Mouse (Mus musculus) embryonic facial prominence, embryonic 12.5 days (tissue): ENCODE results near the gene Spata33. TPM values are rescaled to one million over a fixed set of nuclear protein-coding genes. Genes with fewer than 3 reads are reported as not detected.
A peak's percentile ranks its signal among the peaks of the same experiment; 100 is the strongest.

Experiments
- ATAC-seq: fragments of 200-750 bp; cut with Nextera tagmentation; 2 replicates; pipeline ENCODE4 v1.8.0; 2017; ENCODE audit not compliant: insufficient number of reproducible peaks, insufficient read depth, low FRiP score, low TSS enrichment
- H3K27ac ChIP-seq: fragments of 300-500 bp; sonication (generic); 2 replicates; pipeline ENCODE4 v1.5.1; 2016; ENCODE audit warnings: mild to moderate bottlenecking
- H3K27me3 ChIP-seq: fragments of 300-500 bp; sonication (generic); 2 replicates; pipeline ENCODE4 v1.6.1; 2016; ENCODE audit warnings: mild to moderate bottlenecking, moderate library complexity
- H3K36me3 ChIP-seq: fragments of 300-500 bp; sonication (generic); 2 replicates; pipeline ENCODE4 v1.6.1; 2016; ENCODE audit warnings: mild to moderate bottlenecking
- H3K4me1 ChIP-seq: fragments of 300-500 bp; sonication (generic); 2 replicates; pipeline ENCODE4 v1.6.1; 2016
- H3K4me2 ChIP-seq: fragments of 300-500 bp; sonication (generic); replicated peaks from 2 replicates; pipeline ENCODE4 v1.6.1; 2016; ENCODE audit warnings: mild to moderate bottlenecking, moderate library complexity
- H3K4me3 ChIP-seq: fragments of 300-500 bp; sonication (generic); 2 replicates; pipeline ENCODE4 v1.5.1; 2016; ENCODE audit warnings: mild to moderate bottlenecking
- H3K9ac ChIP-seq: fragments of 300-500 bp; sonication (generic); 2 replicates; pipeline ENCODE4 v1.6.1; 2016; ENCODE audit warnings: mild to moderate bottlenecking, moderate library complexity
- H3K9me3 ChIP-seq: fragments of 300-500 bp; sonication (generic); 2 replicates; pipeline ENCODE4 v1.6.1; 2016; ENCODE audit warnings: mild to moderate bottlenecking, moderate library complexity
- WGBS: fragments of 180-500 bp; shearing (Covaris S2); methylation state at CpG from one replicate; pipeline ENCODE4 v1.1.7; 2016; 5-methylcytosine and 5-hydroxymethylcytosine counted together
- polyA plus RNA-seq: library from polyadenylated mRNA; unstranded; fragments of >200 nt; fragmentation: Nextera tagmentation; extraction: Ambion mirVana; gene quantifications from 2 replicates; pipeline ENCODE4 v1.2.1, GENCODE M21; 2016

Spata33 gene
- polyA plus RNA-seq, 1 experiment from 2014 or later = 5.9 TPM

DNA sequence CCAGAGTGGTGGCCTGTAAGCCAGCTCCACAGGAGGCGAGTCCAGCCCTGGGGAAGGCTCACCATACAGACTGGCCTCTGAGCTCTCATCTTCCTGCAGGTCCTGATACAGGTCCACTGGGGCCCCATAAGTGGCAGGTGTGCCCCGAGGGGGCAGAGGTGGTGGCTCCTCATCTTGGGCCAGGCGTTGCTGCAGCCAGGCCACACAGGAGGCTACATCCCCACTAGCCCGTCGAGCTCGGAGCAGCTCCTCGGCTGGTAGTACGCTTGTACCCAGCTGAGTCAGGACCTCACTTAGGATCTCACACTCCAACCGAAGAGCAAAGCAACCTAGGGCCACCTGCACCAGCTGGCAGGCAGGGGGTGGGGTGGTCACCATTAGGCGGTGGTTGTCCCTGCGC lies 21.1 kb downstream of the Spata33 start:
- 74% methylated on average over 11 of the region's 11 CpGs for WGBS
- no peak overlapping the region for H3K4me2 ChIP-seq
- peaks cover 10% of the 10 kb centered on the region for H3K36me3 ChIP-seq
- peaks cover 40% of the 10 kb centered on the region for H3K27me3 ChIP-seq
- H3K4me1 ChIP-seq = peaks cover 15% of the 10 kb centered on the region
- H3K9me3 ChIP-seq = no peaks in the 10 kb centered on the region
- no peak overlapping the region for H3K9ac ChIP-seq
- H3K27ac ChIP-seq = no peak overlapping the region
- ATAC-seq = no peak
- H3K4me3 ChIP-seq = no peak overlapping the region

DNA sequence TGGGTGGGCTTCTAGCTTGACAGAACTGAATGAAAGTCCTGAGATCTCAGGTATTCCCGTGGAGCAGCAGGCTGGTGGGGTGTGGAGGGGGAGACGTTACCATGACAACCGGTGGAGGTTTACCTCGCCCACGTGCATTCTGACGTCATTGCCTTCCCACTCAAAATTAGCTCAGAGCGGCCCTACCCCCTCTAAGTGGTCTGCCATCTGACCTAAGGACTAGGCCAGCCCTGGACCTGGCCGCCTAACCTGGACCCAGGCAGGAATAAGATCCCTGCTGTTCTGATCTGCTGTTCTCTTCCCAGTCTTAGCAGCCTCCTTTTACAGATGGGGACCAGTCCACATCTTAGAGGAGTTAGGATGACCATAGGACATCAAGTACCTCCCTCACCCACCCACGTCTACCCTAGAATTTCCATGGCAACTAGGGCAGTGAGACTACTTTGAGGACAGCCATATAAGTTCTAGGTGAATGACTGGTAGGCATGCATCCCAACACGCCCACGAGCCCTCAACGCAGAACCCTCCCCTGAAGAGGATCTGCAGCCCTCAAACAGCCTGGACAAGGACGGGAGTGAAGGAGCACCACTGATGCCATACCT lies 22.4 kb downstream of the Spata33 start:
- Histone ChIP-seq H3K36me3 (peaks cover 1% of the 10 kb centered on the region; the same call in 1 of the 2 replicates), H3K4me3 (peak overlapping the region; percentile 45), H3K27ac (no peak overlapping the region), H3K4me1 (peaks cover 15% of the 10 kb centered on the region), H3K27me3 (peaks cover 40% of the 10 kb centered on the region), H3K9me3 (no peaks in the 10 kb centered on the region), H3K4me2 (peak overlapping the region; percentile 88), H3K9ac (peak overlapping the region; percentile 49; the same call in 1 of the 2 replicates)
- ATAC-seq = no peak
- WGBS = 31% methylated on average over 13 of the region's 13 CpGs

DNA sequence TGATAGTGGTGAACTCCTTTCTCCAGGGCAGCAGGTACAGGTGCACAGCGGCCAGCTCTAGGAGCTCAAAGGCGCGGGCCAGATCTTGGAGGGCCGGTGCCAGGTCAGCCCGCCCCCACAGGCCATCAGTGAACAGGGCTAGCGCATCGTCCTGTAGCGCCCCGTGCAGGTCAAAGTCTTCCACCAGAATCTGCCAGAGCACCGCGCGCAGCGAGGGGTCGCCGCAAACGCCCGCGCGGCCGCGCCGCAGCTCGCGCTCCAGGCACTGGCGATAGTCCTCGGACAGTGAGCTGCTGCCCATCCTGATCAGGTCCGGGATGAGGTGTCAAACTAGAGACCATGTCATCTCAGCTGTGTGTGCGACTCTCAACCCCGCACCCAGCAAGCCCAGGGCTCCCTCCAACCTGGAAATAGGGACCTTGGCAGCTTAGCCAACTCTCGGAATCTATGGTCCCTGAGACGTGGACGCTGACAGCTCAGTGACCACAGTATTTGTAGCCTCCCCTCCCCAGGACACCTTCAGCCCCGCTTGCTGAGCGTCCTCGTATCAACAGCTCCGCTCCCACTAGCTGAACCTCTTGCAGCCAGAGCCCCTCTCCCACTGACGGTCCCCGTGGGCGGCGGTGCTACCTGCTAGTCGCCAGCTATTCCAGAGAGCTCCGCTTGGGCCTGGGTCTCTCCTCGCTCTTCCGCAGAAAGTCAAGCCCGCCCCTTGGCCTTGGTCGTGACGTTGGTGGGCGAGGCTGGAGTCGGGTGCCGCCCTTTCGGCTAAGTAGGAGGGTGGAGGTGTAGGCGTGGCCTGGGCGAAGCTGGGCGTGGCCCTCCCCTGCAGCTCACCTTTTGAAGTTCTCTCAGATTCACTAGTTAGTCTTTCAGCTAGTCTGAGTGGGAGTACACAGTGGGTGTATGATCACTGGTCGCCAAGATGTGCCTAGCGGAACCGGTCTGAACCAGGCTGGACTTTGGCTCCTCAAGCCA lies 23.2 kb downstream of the Spata33 start, which contains the start of gene Spata2l:
Gene Spata2l, minus strand, starts transcription at position 714 of the 978 bp plus-strand sequence.
- Histone ChIP-seq H3K36me3 (no peaks in the 10 kb centered on the region; the same call in 1 of the 2 replicates), H3K27ac (no peak within 1 kb of the TSS), H3K27me3 (peaks cover 40% of the 10 kb centered on the region), H3K4me1 (peaks cover 15% of the 10 kb centered on the region), H3K4me3 (peak within 1 kb of the TSS; percentile 45), H3K9me3 (no peaks in the 10 kb centered on the region), H3K4me2 (peak within 1 kb of the TSS; percentile 88), H3K9ac (peak within 1 kb of the TSS; percentile 49)
- WGBS = 2% methylated on average over 57 of the region's 57 CpGs
- ATAC-seq = peak; percentile 70

DNA sequence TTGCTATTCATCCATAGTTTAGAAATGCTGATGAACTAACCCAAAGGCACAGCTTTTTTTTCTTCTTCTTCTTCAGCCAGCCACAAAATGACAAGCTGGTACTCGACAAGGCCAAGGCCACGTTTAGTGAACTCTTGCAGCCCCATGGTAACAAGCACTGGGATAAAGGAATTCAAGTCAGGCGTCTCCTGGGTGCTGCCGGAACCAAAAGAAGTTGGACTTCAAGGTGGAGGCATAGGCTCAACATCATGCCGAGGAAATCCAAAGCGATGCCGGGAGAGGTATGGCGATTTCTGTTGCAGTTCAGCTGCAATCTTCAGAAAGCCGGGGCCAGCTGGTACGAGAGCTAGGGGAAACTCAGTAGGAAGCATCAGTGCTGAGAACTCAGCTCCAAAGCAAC lies 26.8 kb downstream of the Spata33 start:
- 90% methylated on average over 10 of the region's 10 CpGs for WGBS
- no peaks in the 10 kb centered on the region for H3K9me3 ChIP-seq
- no peak for ATAC-seq
- H3K4me1 ChIP-seq = peaks cover 15% of the 10 kb centered on the region
- H3K27ac ChIP-seq = no peak overlapping the region
- no peak overlapping the region for H3K9ac ChIP-seq
- H3K27me3 ChIP-seq = peaks cover 18% of the 10 kb centered on the region
- peaks cover 26% of the 10 kb centered on the region for H3K36me3 ChIP-seq
- no peak overlapping the region for H3K4me3 ChIP-seq
- no peak overlapping the region for H3K4me2 ChIP-seq

DNA sequence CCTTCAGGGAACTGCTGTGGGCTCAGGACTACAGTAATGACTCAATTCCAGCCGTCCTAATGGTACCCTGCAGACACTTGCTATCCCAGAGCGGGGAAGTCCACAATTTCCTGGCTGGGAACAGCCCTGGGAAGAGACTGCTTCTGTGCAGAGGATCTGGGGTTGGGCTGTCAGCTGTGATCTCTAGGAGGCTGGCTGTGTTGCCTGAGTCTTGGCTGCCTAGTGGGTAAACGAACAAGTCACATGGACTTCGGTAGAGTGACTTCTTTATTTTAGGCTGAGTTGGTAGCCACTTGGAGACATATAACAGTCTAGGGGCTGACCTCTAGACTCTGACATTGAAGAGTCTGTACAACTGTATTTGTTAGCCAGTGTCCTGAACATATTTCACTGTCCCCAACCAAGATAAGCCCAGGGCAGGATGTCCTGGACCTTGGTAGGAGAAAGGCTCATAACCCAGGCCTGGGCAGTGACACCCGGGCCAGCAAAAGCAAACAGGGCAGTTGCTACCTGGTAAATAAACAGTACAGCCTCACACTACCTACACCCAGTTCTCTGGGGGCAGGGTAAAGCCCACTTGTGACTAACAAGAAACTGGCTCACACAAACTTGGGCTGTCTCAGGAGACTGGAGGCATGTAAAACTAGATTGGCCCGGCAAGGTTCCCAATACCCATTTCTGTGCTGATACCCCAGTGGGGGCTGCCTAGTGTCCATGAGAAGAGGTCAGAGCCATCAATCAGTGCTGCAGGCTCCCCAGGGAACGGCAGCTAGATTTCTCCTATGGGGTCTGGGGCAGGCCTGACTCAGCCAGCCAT lies 29.7 kb downstream of the Spata33 start:
- H3K9ac ChIP-seq = no peak overlapping the region
- H3K9me3 ChIP-seq = no peaks in the 10 kb centered on the region
- H3K27ac ChIP-seq = no peak overlapping the region
- whole genome bisulfite sequencing = 86% methylated on average over 7 of the region's 7 CpGs
- no peaks in the 10 kb centered on the region for H3K27me3 ChIP-seq
- H3K4me2 ChIP-seq = no peak overlapping the region
- no peak overlapping the region for H3K4me3 ChIP-seq
- no peaks in the 10 kb centered on the region for H3K4me1 ChIP-seq
- ATAC-seq = 0 out of 2 replicates have a peak, but pooled peaks have one; percentile 28
- H3K36me3 ChIP-seq = peaks cover 55% of the 10 kb centered on the region

DNA sequence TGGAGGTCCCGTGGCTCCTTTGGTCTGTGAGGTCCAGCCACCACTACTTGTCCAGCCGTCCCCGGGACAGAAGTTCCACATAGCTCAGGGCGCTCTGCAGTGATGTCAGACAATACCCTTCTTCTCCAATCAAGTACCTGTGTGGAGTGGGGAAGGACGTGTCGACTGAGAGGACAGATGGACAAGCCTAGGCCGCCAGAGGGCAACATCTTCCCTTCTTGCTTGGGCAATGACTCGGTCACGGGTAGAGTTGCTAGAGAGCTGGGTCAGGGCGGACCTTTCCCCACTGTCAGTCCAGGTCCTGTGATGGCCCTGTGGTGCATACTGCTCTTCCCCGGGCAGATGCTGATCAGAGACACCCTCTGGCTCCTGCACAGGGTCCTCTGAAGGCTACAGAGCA lies 30.4 kb downstream of the Spata33 start:
- H3K27ac ChIP-seq = no peak overlapping the region
- H3K27me3 ChIP-seq = no peaks in the 10 kb centered on the region
- no peak overlapping the region for H3K4me3 ChIP-seq
- ATAC-seq = 0 out of 2 replicates have a peak, but pooled peaks have one; percentile 37
- no peak overlapping the region for H3K4me2 ChIP-seq
- peaks cover 62% of the 10 kb centered on the region for H3K36me3 ChIP-seq
- H3K9me3 ChIP-seq = no peaks in the 10 kb centered on the region
- no peaks in the 10 kb centered on the region for H3K4me1 ChIP-seq
- H3K9ac ChIP-seq = no peak overlapping the region
- 65% methylated on average over 11 of the region's 11 CpGs for WGBS

DNA sequence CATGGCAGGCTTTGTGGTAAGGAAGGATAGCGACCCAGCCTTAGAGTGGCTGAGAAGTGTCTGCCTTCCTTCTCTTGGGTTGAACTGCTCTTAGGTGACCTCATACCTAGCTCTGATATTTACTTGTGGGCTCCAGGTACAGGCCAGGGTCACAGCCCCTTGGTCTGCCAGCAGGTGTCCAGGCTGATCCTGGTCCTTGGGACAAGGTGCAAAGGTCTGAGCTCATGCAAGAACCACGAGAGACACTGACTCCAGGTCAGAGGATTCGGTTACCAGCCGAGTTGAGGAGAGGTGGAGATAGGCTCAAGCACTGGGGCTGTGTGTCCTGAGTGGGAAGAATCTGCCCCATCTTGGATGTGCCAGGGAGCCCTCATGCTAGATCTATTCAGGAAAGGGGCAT lies 31.8 kb downstream of the Spata33 start:
- Histone ChIP-seq H3K4me3 (no peak overlapping the region), H3K9ac (no peak overlapping the region), H3K27me3 (no peaks in the 10 kb centered on the region), H3K27ac (no peak overlapping the region), H3K9me3 (no peaks in the 10 kb centered on the region), H3K36me3 (peaks cover 74% of the 10 kb centered on the region), H3K4me2 (no peak overlapping the region), H3K4me1 (no peaks in the 10 kb centered on the region)
- ATAC-seq = no peak
- 86% methylated on average over 4 of the region's 4 CpGs for WGBS

DNA sequence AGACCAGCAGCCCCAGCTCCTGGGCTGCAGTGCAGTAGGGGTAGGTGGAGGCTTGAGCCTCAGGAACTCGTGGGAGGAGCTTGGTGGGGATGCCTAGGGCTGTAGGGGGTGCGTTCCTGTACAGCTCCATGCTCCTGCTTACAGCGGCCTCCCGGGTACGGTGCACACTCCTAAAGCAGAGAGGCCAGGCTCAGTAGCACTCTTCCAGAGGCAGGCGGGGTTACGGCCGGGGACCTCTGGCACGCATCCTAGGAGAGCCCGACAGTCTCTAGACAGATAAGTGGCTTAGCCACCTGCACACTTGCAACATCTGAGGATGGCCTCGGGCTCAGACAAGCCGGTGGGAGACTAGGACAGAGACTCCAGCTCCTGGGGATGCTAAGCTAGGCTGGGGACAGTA lies 32.9 kb downstream of the Spata33 start:
- no peak overlapping the region for H3K4me2 ChIP-seq
- no peak overlapping the region for H3K27ac ChIP-seq
- no peak overlapping the region for H3K9ac ChIP-seq
- no peaks in the 10 kb centered on the region for H3K27me3 ChIP-seq
- H3K36me3 ChIP-seq = peaks cover 86% of the 10 kb centered on the region
- 93% methylated on average over 12 of the region's 12 CpGs for WGBS
- H3K9me3 ChIP-seq = no peaks in the 10 kb centered on the region
- no peaks in the 10 kb centered on the region for H3K4me1 ChIP-seq
- ATAC-seq = no peak
- H3K4me3 ChIP-seq = no peak overlapping the region

DNA sequence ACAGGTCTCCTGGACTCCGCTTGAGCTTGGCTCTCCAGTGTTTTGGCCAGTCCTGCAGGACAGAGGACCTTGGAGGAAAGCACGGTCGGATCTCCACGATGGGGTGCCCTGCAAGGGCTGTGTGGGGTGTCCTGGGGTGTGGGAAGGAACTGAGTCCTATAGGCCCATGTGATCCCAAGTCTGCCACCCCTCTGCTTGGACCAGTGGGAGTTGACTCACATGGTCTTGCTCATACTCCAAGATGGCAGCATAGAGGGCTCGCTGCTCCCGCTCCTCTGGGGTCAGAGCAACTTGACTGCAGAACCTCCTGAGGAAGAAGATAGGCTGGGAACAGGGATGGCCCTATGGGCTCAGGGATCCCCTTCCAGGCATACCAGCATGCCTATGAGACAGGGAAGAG lies 35.1 kb downstream of the Spata33 start:
- Histone ChIP-seq H3K9me3 (no peaks in the 10 kb centered on the region), H3K9ac (no peak overlapping the region), H3K36me3 (peaks cover 83% of the 10 kb centered on the region), H3K4me1 (peaks cover 6% of the 10 kb centered on the region), H3K4me2 (no peak overlapping the region), H3K27me3 (no peaks in the 10 kb centered on the region), H3K27ac (no peak overlapping the region), H3K4me3 (no peak overlapping the region)
- 94% methylated on average over 6 of the region's 6 CpGs for WGBS
- ATAC-seq = no peak

DNA sequence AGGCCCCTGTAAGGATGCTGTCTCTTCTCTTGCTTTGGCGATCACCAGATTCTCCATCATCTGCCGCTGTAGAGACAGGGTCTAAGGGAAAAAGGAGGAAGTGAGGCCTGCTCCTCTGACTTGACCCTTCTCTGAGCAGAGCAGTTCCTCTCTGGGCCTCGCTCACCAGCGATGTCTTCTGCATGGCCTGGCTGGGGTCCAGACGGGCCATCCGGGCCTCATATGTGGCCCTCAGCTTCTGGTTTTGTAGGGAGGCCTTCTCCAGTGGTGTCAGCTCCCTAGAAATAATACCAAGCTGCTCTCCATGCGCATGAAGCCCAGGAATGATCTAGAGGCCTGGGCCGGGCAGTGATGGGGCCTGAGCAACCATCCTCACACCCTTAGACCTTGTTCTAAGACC lies 36.0 kb downstream of the Spata33 start:
- Histone ChIP-seq H3K4me3 (no peak overlapping the region), H3K27me3 (no peaks in the 10 kb centered on the region), H3K9me3 (no peaks in the 10 kb centered on the region), H3K4me1 (peaks cover 13% of the 10 kb centered on the region), H3K9ac (no peak overlapping the region), H3K4me2 (no peak overlapping the region), H3K36me3 (peaks cover 76% of the 10 kb centered on the region), H3K27ac (no peak overlapping the region)
- ATAC-seq = no peak
- 95% methylated on average over 8 of the region's 8 CpGs for WGBS

DNA sequence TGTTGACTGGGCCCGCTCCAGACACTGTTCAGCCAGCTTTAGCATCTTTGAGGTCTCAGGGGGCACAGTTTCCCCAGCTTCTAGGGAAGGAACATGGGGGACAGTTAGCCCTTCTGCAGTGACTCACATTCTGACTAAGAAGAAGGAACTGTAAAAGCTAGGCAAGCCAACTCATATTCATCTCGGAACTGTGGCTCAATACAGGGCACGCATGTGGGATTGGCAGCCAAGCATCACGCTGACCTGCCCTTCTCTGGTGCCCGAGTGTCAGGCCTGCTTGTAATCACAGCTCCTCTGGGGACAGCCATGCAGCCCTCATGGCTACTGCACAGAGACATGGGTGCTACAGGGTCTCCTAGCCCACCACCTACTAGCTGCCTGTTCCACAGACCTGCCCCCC lies 38.3 kb downstream of the Spata33 start:
- Histone ChIP-seq H3K9ac (no peak overlapping the region), H3K36me3 (peaks cover 58% of the 10 kb centered on the region), H3K4me3 (no peak overlapping the region), H3K27ac (no peak overlapping the region), H3K4me1 (peaks cover 25% of the 10 kb centered on the region), H3K4me2 (no peak overlapping the region), H3K27me3 (no peaks in the 10 kb centered on the region), H3K9me3 (no peaks in the 10 kb centered on the region)
- no peak for ATAC-seq
- WGBS = 95% methylated on average over 5 of the region's 5 CpGs
